Mouse (Mus musculus): ENCODE data around the gene 4931409K22Rik. TPM values are rescaled to one million over a fixed set of nuclear protein-coding genes. Genes with fewer than 3 reads are reported as not detected.

Gene 4931409K22Rik
- polyA plus RNA-seq, 1 experiment from 2014 or later: 0.16 TPM

- ATAC-seq (ENCODE audit: low read depth): no peak
- Histone ChIP-seq H3K27me3 (ENCODE audit: control insufficient read depth, insufficient read depth, low read length) (no peaks in the 10 kb centered on the region), H3K9me3 (ENCODE audit: control insufficient read depth, low read length) (no peaks in the 10 kb centered on the region), H3K27ac (ENCODE audit: low read depth, low read length) (no peak overlapping the region), H3K9ac (replicated peaks; ENCODE audit: low read depth, low read length) (no peak overlapping the region), H3K4me3 (ENCODE audit: low read depth, low read length) (no peak overlapping the region), H3K4me2 (ENCODE audit: low read depth, low read length) (no peak overlapping the region), H3K4me1 (ENCODE audit: control insufficient read depth, insufficient read depth, low read length) (peaks cover 19% of the 10 kb centered on the region; the same call in 1 of the 2 replicates), H3K36me3 (ENCODE audit: control insufficient read depth, insufficient read depth, low read length) (peaks cover 28% of the 10 kb centered on the region)
- 83% methylated on average over 11 of the region's 11 CpGs for WGBS
These were observed 55.8 kb downstream of the 4931409K22Rik start for GRCm38 (mm10) chr5:24500851-24501250.

- Histone ChIP-seq H3K4me1 (ENCODE audit: control insufficient read depth, insufficient read depth, low read length) (peaks cover 33% of the 10 kb centered on the region), H3K4me3 (ENCODE audit: low read depth, low read length) (no peak overlapping the region), H3K9ac (replicated peaks; ENCODE audit: low read depth, low read length) (no peak overlapping the region), H3K27ac (ENCODE audit: low read depth, low read length) (no peak overlapping the region), H3K4me2 (ENCODE audit: low read depth, low read length) (no peak overlapping the region), H3K27me3 (ENCODE audit: control insufficient read depth, insufficient read depth, low read length) (no peaks in the 10 kb centered on the region), H3K36me3 (ENCODE audit: control insufficient read depth, insufficient read depth, low read length) (peaks cover 28% of the 10 kb centered on the region), H3K9me3 (ENCODE audit: control insufficient read depth, low read length) (no peaks in the 10 kb centered on the region)
- WGBS: 47% methylated on average over 10 of the region's 10 CpGs
- ATAC-seq (ENCODE audit: low read depth): 0 out of 2 replicates have a peak, but pooled peaks have one; percentile 29
These were observed 57.5 kb downstream of the 4931409K22Rik start for GRCm38 (mm10) chr5:24499113-24499512.

GRCm38 (mm10) chr5:24497526-24497925 is 59.1 kb downstream of the 4931409K22Rik start:
- Histone ChIP-seq H3K36me3 (ENCODE audit: control insufficient read depth, insufficient read depth, low read length) (peaks cover 38% of the 10 kb centered on the region), H3K9ac (replicated peaks; ENCODE audit: low read depth, low read length) (no peak overlapping the region), H3K4me2 (ENCODE audit: low read depth, low read length) (no peak overlapping the region), H3K9me3 (ENCODE audit: control insufficient read depth, low read length) (no peaks in the 10 kb centered on the region), H3K4me3 (ENCODE audit: low read depth, low read length) (no peak overlapping the region), H3K27me3 (ENCODE audit: control insufficient read depth, insufficient read depth, low read length) (no peaks in the 10 kb centered on the region), H3K27ac (ENCODE audit: low read depth, low read length) (no peak overlapping the region; the same call in 1 of the 2 replicates), H3K4me1 (ENCODE audit: control insufficient read depth, insufficient read depth, low read length) (peaks cover 33% of the 10 kb centered on the region)
- no peak for ATAC-seq (ENCODE audit: low read depth)
- 52% methylated on average over 12 of the region's 12 CpGs for WGBS

- peaks cover 33% of the 10 kb centered on the region for H3K4me1 ChIP-seq (ENCODE audit: control insufficient read depth, insufficient read depth, low read length)
- H3K27ac ChIP-seq (ENCODE audit: low read depth, low read length): no peak overlapping the region
- H3K9ac ChIP-seq (replicated peaks; ENCODE audit: low read depth, low read length): no peak overlapping the region
- no peak overlapping the region for H3K4me3 ChIP-seq (ENCODE audit: low read depth, low read length)
- no peak overlapping the region for H3K4me2 ChIP-seq (ENCODE audit: low read depth, low read length)
- H3K27me3 ChIP-seq (ENCODE audit: control insufficient read depth, insufficient read depth, low read length): no peaks in the 10 kb centered on the region
- no peak for ATAC-seq (ENCODE audit: low read depth)
- 57% methylated on average over 6 of the region's 6 CpGs for WGBS
- no peaks in the 10 kb centered on the region for H3K9me3 ChIP-seq (ENCODE audit: control insufficient read depth, low read length)
- H3K36me3 ChIP-seq (ENCODE audit: control insufficient read depth, insufficient read depth, low read length): peaks cover 42% of the 10 kb centered on the region
These were observed 59.9 kb downstream of the 4931409K22Rik start for GRCm38 (mm10) chr5:24496756-24497155.

- Histone ChIP-seq H3K4me2 (ENCODE audit: low read depth, low read length) (no peak overlapping the region), H3K27me3 (ENCODE audit: control insufficient read depth, insufficient read depth, low read length) (no peaks in the 10 kb centered on the region), H3K36me3 (ENCODE audit: control insufficient read depth, insufficient read depth, low read length) (peaks cover 28% of the 10 kb centered on the region), H3K27ac (ENCODE audit: low read depth, low read length) (no peak overlapping the region; the same call in 1 of the 2 replicates), H3K9me3 (ENCODE audit: control insufficient read depth, low read length) (no peaks in the 10 kb centered on the region), H3K9ac (replicated peaks; ENCODE audit: low read depth, low read length) (no peak overlapping the region), H3K4me3 (ENCODE audit: low read depth, low read length) (no peak overlapping the region), H3K4me1 (ENCODE audit: control insufficient read depth, insufficient read depth, low read length) (peaks cover 47% of the 10 kb centered on the region)
- WGBS: 45% methylated on average over 15 of the region's 15 CpGs
- peak; percentile 25; the same call in 1 of the 2 replicates for ATAC-seq (ENCODE audit: low read depth)
These were observed 61.6 kb downstream of the 4931409K22Rik start for GRCm38 (mm10) chr5:24495019-24495418.

MicroRNAs encoded within 50 kb of the gene (microRNA counts, 519-probe panel; counts per million panel counts)
- microRNA mmu-miR-671-3p (not detected), microRNA mmu-miR-671-5p (not detected)

Small RNAs within 50 kb of the gene (microRNA-seq; reads per million reads assigned to microRNA genes)
- gene Mir671: 314 reads per million, percentile 63 among the genes with 10 or more reads in this experiment

Other genes with a start within 250 kb of the 4931409K22Rik start
- gene Kcnh2, start 205.2 kb downstream of the 4931409K22Rik start, polyA plus RNA-seq (2014; fragmentation: Nextera tagmentation; extraction: Ambion mirVana): 13.6 and 17.0 TPM in 2 replicates
- 4.2 and 9.6 TPM in 2 replicates for gene Nos3, start 192.0 kb downstream of the 4931409K22Rik start, polyA plus RNA-seq (2014; fragmentation: Nextera tagmentation; extraction: Ambion mirVana)
- 2.0 and 2.2 TPM in 2 replicates for gene Atg9b, start 164.7 kb downstream of the 4931409K22Rik start, polyA plus RNA-seq (2014; fragmentation: Nextera tagmentation; extraction: Ambion mirVana)
- 47.2 and 47.7 TPM in 2 replicates for gene Abcb8, start 163.1 kb downstream of the 4931409K22Rik start, polyA plus RNA-seq (2014; fragmentation: Nextera tagmentation; extraction: Ambion mirVana)
- 0.58 and 3.0 TPM in 2 replicates for gene Asic3, start 143.4 kb downstream of the 4931409K22Rik start, polyA plus RNA-seq (2014; fragmentation: Nextera tagmentation; extraction: Ambion mirVana)
- 119 and 126 TPM in 2 replicates for gene Cdk5, start 133.3 kb downstream of the 4931409K22Rik start, polyA plus RNA-seq (2014; fragmentation: Nextera tagmentation; extraction: Ambion mirVana)
- 11.2 and 13.8 TPM in 2 replicates for gene Slc4a2, start 133.0 kb downstream of the 4931409K22Rik start, polyA plus RNA-seq (2014; fragmentation: Nextera tagmentation; extraction: Ambion mirVana)
- 93.2 and 97.7 TPM in 2 replicates for gene Fastk, start 111.5 kb downstream of the 4931409K22Rik start, polyA plus RNA-seq (2014; fragmentation: Nextera tagmentation; extraction: Ambion mirVana)
- gene Tmub1, start 109.0 kb downstream of the 4931409K22Rik start, polyA plus RNA-seq (2014; fragmentation: Nextera tagmentation; extraction: Ambion mirVana): 63.9 and 68.0 TPM in 2 replicates
- gene Agap3, start 104.6 kb downstream of the 4931409K22Rik start, polyA plus RNA-seq (2014; fragmentation: Nextera tagmentation; extraction: Ambion mirVana): 59.3 and 63.6 TPM in 2 replicates
- 3.5 and 5.8 TPM in 2 replicates for gene Gbx1, start 29.6 kb downstream of the 4931409K22Rik start, polyA plus RNA-seq (2014; fragmentation: Nextera tagmentation; extraction: Ambion mirVana)
- 0.17 and 0.45 TPM in 2 replicates for gene Asb10, start 15.8 kb downstream of the 4931409K22Rik start, polyA plus RNA-seq (2014; fragmentation: Nextera tagmentation; extraction: Ambion mirVana)
- gene Abcf2, start 20.7 kb upstream of the 4931409K22Rik start, polyA plus RNA-seq (2014; fragmentation: Nextera tagmentation; extraction: Ambion mirVana): 80.3 and 89.8 TPM in 2 replicates
- 13.3 and 13.6 TPM in 2 replicates for gene Chpf2, start 29.9 kb upstream of the 4931409K22Rik start, polyA plus RNA-seq (2014; fragmentation: Nextera tagmentation; extraction: Ambion mirVana)
- gene Smarcd3, start 67.6 kb upstream of the 4931409K22Rik start, polyA plus RNA-seq (2014; fragmentation: Nextera tagmentation; extraction: Ambion mirVana): 139 and 179 TPM in 2 replicates
- gene Nub1, start 128.7 kb upstream of the 4931409K22Rik start, polyA plus RNA-seq (2014; fragmentation: Nextera tagmentation; extraction: Ambion mirVana): 56.2 and 57.9 TPM in 2 replicates
- 1.2 and 5.3 TPM in 2 replicates for gene Wdr86, start 173.9 kb upstream of the 4931409K22Rik start, polyA plus RNA-seq (2014; fragmentation: Nextera tagmentation; extraction: Ambion mirVana)
- 2.0 TPM in 1 of 2 replicates, not detected in the other for gene Crygn, start 201.2 kb upstream of the 4931409K22Rik start, polyA plus RNA-seq (2014; fragmentation: Nextera tagmentation; extraction: Ambion mirVana)